Mouse (Mus musculus): Measurements from ENCODE around the gene Uqcc3.

DNA sequence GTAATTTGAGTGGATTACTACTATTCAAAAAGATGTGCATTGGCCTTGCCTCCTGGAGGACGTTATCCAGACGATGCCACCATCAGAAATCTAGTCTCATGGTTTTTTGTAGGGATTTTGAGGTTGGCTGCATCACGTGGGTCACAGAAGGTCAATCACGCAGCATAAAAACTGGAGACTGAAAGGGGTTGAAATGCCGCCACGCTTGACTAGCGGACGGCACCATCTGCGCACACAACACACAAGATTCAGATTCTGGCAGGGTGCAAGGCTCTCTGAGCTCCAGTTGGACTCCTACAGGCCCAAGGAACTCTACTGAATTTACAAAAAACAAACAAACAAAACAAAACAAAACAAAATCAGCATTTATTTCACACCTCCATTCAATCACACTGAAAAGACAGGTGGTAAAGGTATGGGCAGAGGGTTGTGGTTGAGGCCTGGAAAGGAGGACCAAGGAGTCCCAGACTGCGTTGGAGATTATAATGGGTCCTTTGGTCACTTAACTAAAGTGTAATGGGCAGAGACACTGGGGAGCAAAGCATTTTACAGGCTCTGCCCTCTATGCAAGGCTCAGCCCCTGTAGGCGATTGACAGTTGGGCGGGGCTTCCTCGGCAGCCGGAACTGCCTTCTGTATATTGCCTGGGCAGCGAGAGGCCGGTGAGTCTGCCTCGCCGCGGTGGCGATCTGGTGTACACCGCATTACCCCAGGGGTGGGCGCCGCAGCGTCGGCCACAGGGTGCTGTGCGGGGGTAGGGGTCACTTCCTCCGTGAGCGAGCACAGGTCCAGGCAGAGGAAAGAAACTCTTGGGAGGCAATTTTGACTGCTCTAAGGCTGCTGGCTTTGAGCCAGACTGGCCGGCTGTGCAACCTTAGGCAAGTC, 40.6 kb downstream of the Uqcc3 start:
- TF ChIP-seq POLR2A (IDR thresholded peaks at IDR 0.05; ENCODE audit: borderline replicate concordance, extremely low read depth, low read depth, low read length) (peak; percentile 65; the same call in 1 of the 2 replicates), CTCF (IDR thresholded peaks at IDR 0.05; ENCODE audit: insufficient read depth, low read length) (no peak)

Measured in lung, adult 2 months (tissue).